Mouse (Mus musculus): ENCODE results near the gene Gm6358.
"Not testable (repeated sequence)": the region's sequence is repeated elsewhere in the genome, so short reads cannot be mapped to it uniquely, and the experiment has no call there.

Gene Gm6358

DNA sequence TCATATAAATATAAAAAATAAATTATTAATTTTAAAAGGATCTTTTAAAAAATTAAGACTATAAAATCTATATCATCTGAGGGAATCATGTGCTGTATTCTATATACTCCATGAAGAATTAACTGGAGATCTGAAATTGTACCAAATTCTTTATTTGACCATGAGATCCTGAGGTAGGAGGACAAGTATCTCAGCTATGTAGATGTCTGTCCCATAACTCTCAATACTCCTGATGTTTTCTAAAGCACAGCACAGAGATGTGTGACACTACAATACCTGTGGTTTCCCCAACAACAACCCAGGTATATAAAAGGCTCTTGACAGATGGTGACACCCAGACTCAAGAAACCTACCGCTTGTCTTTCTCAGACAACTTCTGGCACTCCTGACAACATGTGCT, at the start of gene Gm6358:
Gene Gm6358 (plus strand): TSS at position 301 of the 400 bp plus-strand sequence.
- no peak for DNase-seq (ENCODE audit: low spot score in 2 of 2)

DNA sequence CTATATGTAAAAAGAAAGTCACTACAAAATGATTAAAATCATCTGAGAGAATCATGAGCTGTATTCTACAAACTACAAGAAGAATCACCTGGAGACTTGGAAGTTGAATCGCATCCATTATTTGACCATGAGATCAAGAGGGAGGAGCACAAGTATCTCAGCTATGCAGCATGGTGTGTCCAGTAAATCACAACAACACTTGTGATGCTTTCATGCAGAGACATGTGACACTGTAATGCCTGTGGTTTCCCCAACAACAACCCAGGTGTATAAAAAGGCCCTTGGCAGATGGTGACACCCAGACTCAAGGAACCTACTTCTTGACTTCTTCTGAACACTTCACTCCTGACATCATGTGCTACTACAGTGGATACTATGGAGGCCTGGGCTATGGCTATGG, 10.1 kb downstream of the Gm6358 start, which contains the start of gene Gm10061:
Gene Gm10061 (plus strand): TSS at position 301 of the 400 bp plus-strand sequence.
- DNase-seq (ENCODE audit: low spot score in 2 of 2), result no peak

DNA sequence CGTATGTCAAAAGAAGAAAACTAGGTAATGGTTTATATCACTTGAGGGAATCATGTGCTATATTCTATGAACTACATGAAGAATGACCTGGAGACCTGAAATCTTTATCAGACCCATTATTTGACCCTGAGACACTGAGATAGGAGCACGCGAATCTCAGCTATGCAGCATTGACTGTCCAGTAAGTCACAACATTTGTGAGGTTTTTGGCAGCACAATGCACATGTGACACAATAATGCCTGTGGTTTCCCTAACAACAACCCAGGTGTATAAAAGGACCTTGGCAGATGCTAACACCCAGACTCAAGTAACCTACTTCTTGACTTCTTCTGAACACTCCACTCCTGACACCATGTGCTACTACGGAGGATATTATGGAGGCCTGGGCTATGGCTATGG, 17.0 kb downstream of the Gm6358 start, which contains the start of gene Gm9789:
Gene Gm9789 (plus strand): TSS at position 301 of the 400 bp plus-strand sequence.
- DNase-seq (ENCODE audit: low spot score in 2 of 2), result no peak

DNA sequence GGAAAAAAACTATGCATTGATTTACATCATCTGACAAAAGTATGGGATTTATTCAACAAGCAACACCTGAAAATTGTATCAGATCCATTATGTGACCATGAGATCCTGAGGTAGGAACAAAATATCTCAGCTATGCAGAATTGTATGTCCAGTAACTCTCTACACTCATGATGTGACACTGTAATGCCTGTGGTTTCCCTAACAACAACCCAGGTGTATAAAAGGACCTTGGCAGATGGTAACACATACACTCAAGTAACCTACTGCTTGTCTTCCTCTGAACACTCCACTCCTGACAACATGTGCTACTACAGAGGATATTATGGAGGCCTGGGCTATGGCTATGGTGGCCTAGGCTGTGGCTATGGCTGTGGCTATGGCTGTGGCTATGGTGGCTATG, 28.5 kb downstream of the Gm6358 start, which contains the start of gene Gm7735:
Gene Gm7735 (plus strand): TSS at position 301 of the 400 bp plus-strand sequence.
- not testable (repeated sequence) for DNase-seq (ENCODE audit: low spot score in 2 of 2)

DNA sequence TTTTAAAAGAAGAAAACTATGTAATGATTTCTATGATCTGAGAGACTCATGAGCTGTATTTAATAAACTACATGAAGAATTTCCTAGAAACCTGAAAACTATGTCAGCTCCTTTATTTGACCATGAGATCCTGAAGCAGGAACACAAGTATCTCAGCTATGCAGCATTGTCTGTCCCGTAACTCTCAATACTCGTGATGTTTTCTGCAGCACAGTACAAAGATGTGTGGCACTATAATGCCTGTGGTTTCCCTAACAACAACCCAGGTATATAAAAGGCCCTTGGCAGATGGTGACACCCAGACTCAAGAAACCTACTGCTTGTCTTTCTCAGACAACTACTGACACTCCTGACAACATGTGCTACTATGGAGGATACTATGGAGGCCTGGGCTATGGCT, 33.8 kb downstream of the Gm6358 start, which contains the start of gene 1110057P08Rik:
Gene 1110057P08Rik (plus strand): TSS at position 301 of the 400 bp plus-strand sequence.
- no peak for DNase-seq (ENCODE audit: low spot score in 2 of 2)

DNA sequence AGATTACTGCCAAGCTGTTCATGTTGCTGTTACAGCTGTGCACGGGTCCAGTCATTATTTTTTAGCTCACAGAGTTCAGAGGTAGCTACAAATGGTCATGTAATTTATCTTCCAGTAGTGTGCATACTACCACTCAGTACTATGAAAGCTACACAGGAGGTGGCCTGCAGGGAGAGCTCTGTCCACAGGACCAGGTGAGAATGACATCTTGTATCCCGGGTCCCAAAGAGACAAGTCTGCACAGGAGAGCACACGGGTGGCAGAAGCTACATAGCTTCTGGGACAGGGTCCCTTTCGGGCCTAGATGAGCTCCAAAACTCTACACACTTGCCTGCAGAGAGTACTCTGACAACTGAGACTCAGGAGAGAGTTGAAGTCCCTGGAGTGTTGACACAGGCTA, 48.0 kb downstream of the Gm6358 start:
- DNase-seq (ENCODE audit: low spot score in 2 of 2), result no peak

Data from spleen, postnatal 10 days (tissue).